Mouse (Mus musculus) heart, postnatal 0 days (tissue): ENCODE results near the gene Gxylt1.

Experiments
- CTCF ChIP-seq: IDR thresholded peaks from 2 replicates; pipeline ENCODE4 v1.5.1; 2016; ENCODE audit warnings: antibody characterized with exemption, control low read depth, low read depth
- EP300 ChIP-seq: IDR thresholded peaks from 2 replicates; pipeline ENCODE4 v1.6.1; 2016; ENCODE audit warnings: antibody characterized with exemption, low read depth

GRCm38 (mm10) chr15:93191387-93192145 is 83.4 kb downstream of the Gxylt1 start:
- TF ChIP-seq CTCF (no peak), EP300 (no peak)
